Mouse (Mus musculus) liver, embryonic 15.5 days (tissue): ENCODE measurements around the gene Rps6kc1. TPM values are rescaled to one million over a fixed set of nuclear protein-coding genes. Genes with fewer than 3 reads are reported as not detected.

Experiments used
- ATAC-seq: fragments of 200-750 bp; cut with Nextera tagmentation; 2 replicates; pipeline ENCODE4 v1.8.0; 2017; ENCODE audit warnings: moderate number of reproducible peaks, mild to moderate bottlenecking, moderate library complexity; ENCODE audit not compliant: insufficient read depth
- H3K27ac ChIP-seq: fragments of 300-500 bp; sonication (generic); replicated peaks from 2 replicates; pipeline ENCODE4 v1.5.1; 2015; ENCODE audit warnings: mild to moderate bottlenecking, inconsistent platforms
- H3K27me3 ChIP-seq: fragments of 300-500 bp; sonication (generic); 2 replicates; pipeline ENCODE4 v1.6.1; 2015; ENCODE audit warnings: mild to moderate bottlenecking, inconsistent platforms
- H3K36me3 ChIP-seq: fragments of 300-500 bp; sonication (generic); replicated peaks from 2 replicates; pipeline ENCODE4 v1.6.1; 2015; ENCODE audit warnings: moderate library complexity, mild to moderate bottlenecking, inconsistent platforms
- H3K4me1 ChIP-seq: fragments of 300-500 bp; sonication (generic); replicated peaks from 2 replicates; pipeline ENCODE4 v1.6.1; 2015; ENCODE audit warnings: inconsistent platforms
- H3K4me2 ChIP-seq: fragments of 300-500 bp; sonication (generic); 2 replicates; pipeline ENCODE4 v1.6.1; 2015; ENCODE audit warnings: moderate library complexity, mild to moderate bottlenecking, inconsistent platforms
- H3K4me3 ChIP-seq: fragments of 300-500 bp; sonication (generic); replicated peaks from 2 replicates; pipeline ENCODE4 v1.5.1; 2015; ENCODE audit warnings: mild to moderate bottlenecking, inconsistent platforms
- H3K9ac ChIP-seq: fragments of 300-500 bp; sonication (generic); 2 replicates; pipeline ENCODE4 v1.6.1; 2015; ENCODE audit warnings: moderate library complexity, mild to moderate bottlenecking, inconsistent platforms
- H3K9me3 ChIP-seq: fragments of 300-500 bp; sonication (generic); replicated peaks from 2 replicates; pipeline ENCODE4 v1.6.1; 2016; ENCODE audit warnings: inconsistent platforms
- WGBS: fragments of 180-500 bp; shearing (Covaris S2); methylation state at CpG from one replicate; pipeline ENCODE4 v1.1.7; 2015; ENCODE audit warnings: mixed read lengths; ENCODE audit not compliant: insufficient replicate concordance; 5-methylcytosine and 5-hydroxymethylcytosine counted together
- polyA plus RNA-seq: library from polyadenylated mRNA; unstranded; fragments of >200 nt; fragmentation: Nextera tagmentation; extraction: Ambion mirVana; gene quantifications from 2 replicates; pipeline ENCODE4 v1.2.1, GENCODE M21; 2015

Rps6kc1 gene
- polyA plus RNA-seq, 1 experiment from 2014 or later = 3.5 TPM

GRCm38 (mm10) chr1:190653989-190654693 is 257.4 kb downstream of the Rps6kc1 start:
- H3K4me1 ChIP-seq = no peaks in the 10 kb centered on the region
- H3K27ac ChIP-seq = no peak overlapping the region
- no peaks in the 10 kb centered on the region for H3K9me3 ChIP-seq
- 73% methylated on average over 20 of the region's 20 CpGs for WGBS
- no peak overlapping the region for H3K9ac ChIP-seq
- no peaks in the 10 kb centered on the region for H3K36me3 ChIP-seq
- no peaks in the 10 kb centered on the region for H3K27me3 ChIP-seq
- no peak overlapping the region for H3K4me2 ChIP-seq
- no peak overlapping the region for H3K4me3 ChIP-seq
- ATAC-seq = no peak

- WGBS = 65% methylated on average over 6 of the region's 6 CpGs
- no peaks in the 10 kb centered on the region for H3K9me3 ChIP-seq
- H3K27me3 ChIP-seq = no peaks in the 10 kb centered on the region
- no peak for ATAC-seq
- H3K4me1 ChIP-seq = no peaks in the 10 kb centered on the region
- no peaks in the 10 kb centered on the region for H3K36me3 ChIP-seq
- H3K27ac ChIP-seq = no peak overlapping the region
- H3K4me3 ChIP-seq = no peak overlapping the region
- H3K9ac ChIP-seq = no peak overlapping the region
- no peak overlapping the region for H3K4me2 ChIP-seq
Measured at GRCm38 (mm10) chr1:190653081-190653480, 258.5 kb downstream of the Rps6kc1 start.

Other genes starting within 250 kb of the Rps6kc1 start
- gene Angel2, start 13.3 kb upstream of the Rps6kc1 start, polyA plus RNA-seq = 11.3 and 13.4 TPM in 2 replicates
- 0.88 and 1.2 TPM in 2 replicates for gene Vash2, start 67.5 kb upstream of the Rps6kc1 start, polyA plus RNA-seq
- 2.5 and 3.4 TPM in 2 replicates for gene Flvcr1, start 114.4 kb upstream of the Rps6kc1 start, polyA plus RNA-seq
- not detected in 2 replicates for gene Spata45, start 124.9 kb upstream of the Rps6kc1 start, polyA plus RNA-seq
- 5.6 and 6.7 TPM in 2 replicates for gene Tatdn3, start 151.2 kb upstream of the Rps6kc1 start, polyA plus RNA-seq
- gene Nsl1, start 151.2 kb upstream of the Rps6kc1 start, polyA plus RNA-seq = 14.3 and 14.6 TPM in 2 replicates
- gene Batf3, start 186.1 kb upstream of the Rps6kc1 start, polyA plus RNA-seq = 1.9 and 2.0 TPM in 2 replicates